Mouse (Mus musculus) embryonic facial prominence, embryonic 12.5 days (tissue): Measurements from ENCODE around the gene Ints13. TPM values are rescaled to one million over a fixed set of nuclear protein-coding genes. Genes with fewer than 3 reads are reported as not detected.

Source experiments
- ATAC-seq: fragments of 200-750 bp; cut with Nextera tagmentation; 2 replicates; pipeline ENCODE4 v1.8.0; 2017; ENCODE audit not compliant: insufficient number of reproducible peaks, insufficient read depth, low FRiP score, low TSS enrichment
- H3K27ac ChIP-seq: fragments of 300-500 bp; sonication (generic); 2 replicates; pipeline ENCODE4 v1.5.1; 2016; ENCODE audit warnings: mild to moderate bottlenecking
- H3K27me3 ChIP-seq: fragments of 300-500 bp; sonication (generic); 2 replicates; pipeline ENCODE4 v1.6.1; 2016; ENCODE audit warnings: mild to moderate bottlenecking, moderate library complexity
- H3K36me3 ChIP-seq: fragments of 300-500 bp; sonication (generic); 2 replicates; pipeline ENCODE4 v1.6.1; 2016; ENCODE audit warnings: mild to moderate bottlenecking
- H3K4me1 ChIP-seq: fragments of 300-500 bp; sonication (generic); 2 replicates; pipeline ENCODE4 v1.6.1; 2016
- H3K4me2 ChIP-seq: fragments of 300-500 bp; sonication (generic); replicated peaks from 2 replicates; pipeline ENCODE4 v1.6.1; 2016; ENCODE audit warnings: mild to moderate bottlenecking, moderate library complexity
- H3K4me3 ChIP-seq: fragments of 300-500 bp; sonication (generic); 2 replicates; pipeline ENCODE4 v1.5.1; 2016; ENCODE audit warnings: mild to moderate bottlenecking
- H3K9ac ChIP-seq: fragments of 300-500 bp; sonication (generic); 2 replicates; pipeline ENCODE4 v1.6.1; 2016; ENCODE audit warnings: mild to moderate bottlenecking, moderate library complexity
- H3K9me3 ChIP-seq: fragments of 300-500 bp; sonication (generic); 2 replicates; pipeline ENCODE4 v1.6.1; 2016; ENCODE audit warnings: mild to moderate bottlenecking, moderate library complexity
- WGBS: fragments of 180-500 bp; shearing (Covaris S2); methylation state at CpG from one replicate; pipeline ENCODE4 v1.1.7; 2016; 5-methylcytosine and 5-hydroxymethylcytosine counted together
- polyA plus RNA-seq: library from polyadenylated mRNA; unstranded; fragments of >200 nt; fragmentation: Nextera tagmentation; extraction: Ambion mirVana; gene quantifications from 2 replicates; pipeline ENCODE4 v1.2.1, GENCODE M21; 2016

Gene Ints13
- 75.6 and 80.9 TPM in 2 replicates for polyA plus RNA-seq

DNA sequence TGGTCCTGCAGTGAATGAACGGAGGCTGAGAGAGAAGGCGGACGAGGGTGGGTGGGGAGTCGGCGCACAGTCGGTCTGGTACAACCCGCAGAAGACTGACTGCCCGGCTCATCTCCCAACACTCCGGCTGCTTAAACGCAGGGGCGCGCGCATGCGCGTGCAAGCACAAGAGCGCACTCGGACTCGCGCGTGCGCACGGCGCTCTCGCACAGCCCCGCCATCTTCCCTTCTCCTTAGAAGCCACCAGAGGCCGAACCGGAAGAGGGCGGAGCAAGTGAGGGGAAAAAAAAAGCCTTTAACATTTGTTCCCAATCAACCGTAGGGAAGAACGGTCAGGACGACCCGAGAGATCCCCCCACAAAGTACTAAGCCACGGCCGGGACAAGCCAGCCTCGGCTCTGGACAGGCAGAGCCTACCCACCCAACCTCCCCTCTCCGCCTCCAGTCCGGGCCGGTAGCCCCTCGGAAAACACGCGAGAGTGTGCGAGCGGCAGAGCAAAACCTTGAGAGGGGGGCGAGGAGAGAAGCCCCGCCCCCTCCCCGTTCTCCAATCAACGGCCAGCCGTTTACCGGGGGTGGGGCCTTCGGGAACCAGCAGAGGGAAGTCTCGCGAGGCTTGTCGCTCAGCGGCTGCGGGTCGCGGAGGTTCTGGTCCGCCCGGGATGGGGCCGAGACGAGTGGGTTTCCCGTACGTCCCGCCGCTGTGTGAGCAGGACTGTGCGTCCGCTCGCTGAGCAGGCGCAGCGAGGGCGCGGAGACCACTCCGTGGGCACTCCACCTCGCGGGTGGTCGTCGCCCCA is at the start of gene Ints13:
Gene Ints13, minus strand, starts transcription at position 526 of the 800 bp plus-strand sequence.
- no peaks in the 10 kb centered on the region for H3K36me3 ChIP-seq
- H3K27ac ChIP-seq: peak within 1 kb of the TSS; percentile 95
- H3K9me3 ChIP-seq: no peaks in the 10 kb centered on the region
- under 1% methylated on average over 75 of the region's 77 CpGs for WGBS
- peak; percentile 95 for ATAC-seq
- no peaks in the 10 kb centered on the region for H3K27me3 ChIP-seq
- peak within 1 kb of the TSS; percentile 92 for H3K9ac ChIP-seq
- peak within 1 kb of the TSS; percentile 78 for H3K4me2 ChIP-seq
- H3K4me3 ChIP-seq: peak within 1 kb of the TSS; percentile 78
- peaks cover 18% of the 10 kb centered on the region for H3K4me1 ChIP-seq

GRCm38 (mm10) chr6:146616670-146617069 is 39.0 kb upstream of the Ints13 start:
- Histone ChIP-seq H3K9ac (no peak overlapping the region), H3K9me3 (no peaks in the 10 kb centered on the region), H3K36me3 (peaks cover 64% of the 10 kb centered on the region), H3K27me3 (no peaks in the 10 kb centered on the region), H3K4me1 (no peaks in the 10 kb centered on the region), H3K4me2 (no peak overlapping the region), H3K27ac (no peak overlapping the region), H3K4me3 (no peak overlapping the region)
- ATAC-seq: no peak
- WGBS: 92% methylated on average over 2 of the region's 2 CpGs

GRCm38 (mm10) chr6:146615891-146616290 is 38.3 kb upstream of the Ints13 start:
- no peak overlapping the region for H3K9ac ChIP-seq
- H3K9me3 ChIP-seq: no peaks in the 10 kb centered on the region
- 89% methylated on average over 8 of the region's 8 CpGs for WGBS
- no peaks in the 10 kb centered on the region for H3K27me3 ChIP-seq
- peaks cover 64% of the 10 kb centered on the region for H3K36me3 ChIP-seq
- H3K4me2 ChIP-seq: no peak overlapping the region
- no peak for ATAC-seq
- no peak overlapping the region for H3K4me3 ChIP-seq
- no peaks in the 10 kb centered on the region for H3K4me1 ChIP-seq
- H3K27ac ChIP-seq: no peak overlapping the region

DNA sequence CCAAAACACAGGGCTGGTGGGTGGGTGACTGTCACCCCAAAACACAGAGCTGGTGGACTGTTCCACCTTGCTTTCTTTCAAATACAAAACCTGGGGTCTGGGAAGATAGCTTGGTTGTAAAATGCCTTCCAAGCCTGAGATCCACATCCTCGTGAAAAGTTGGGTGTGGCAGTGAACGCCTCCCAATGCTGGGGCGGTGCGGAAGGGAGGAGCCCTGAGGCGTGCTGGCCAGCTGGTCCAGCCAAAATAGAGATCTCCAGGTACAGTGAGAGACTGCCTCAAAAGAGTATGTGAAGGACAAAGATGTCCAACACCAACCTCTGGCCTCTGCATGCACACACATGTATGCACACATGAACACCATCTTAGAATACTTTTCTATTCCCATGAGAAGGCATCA is 36.9 kb upstream of the Ints13 start:
- ATAC-seq: no peak
- Histone ChIP-seq H3K4me1 (no peaks in the 10 kb centered on the region), H3K4me2 (no peak overlapping the region), H3K27ac (no peak overlapping the region), H3K4me3 (no peak overlapping the region), H3K27me3 (no peaks in the 10 kb centered on the region), H3K9ac (no peak overlapping the region), H3K36me3 (peaks cover 71% of the 10 kb centered on the region), H3K9me3 (no peaks in the 10 kb centered on the region)
- WGBS: 88% methylated on average over 5 of the region's 5 CpGs

DNA sequence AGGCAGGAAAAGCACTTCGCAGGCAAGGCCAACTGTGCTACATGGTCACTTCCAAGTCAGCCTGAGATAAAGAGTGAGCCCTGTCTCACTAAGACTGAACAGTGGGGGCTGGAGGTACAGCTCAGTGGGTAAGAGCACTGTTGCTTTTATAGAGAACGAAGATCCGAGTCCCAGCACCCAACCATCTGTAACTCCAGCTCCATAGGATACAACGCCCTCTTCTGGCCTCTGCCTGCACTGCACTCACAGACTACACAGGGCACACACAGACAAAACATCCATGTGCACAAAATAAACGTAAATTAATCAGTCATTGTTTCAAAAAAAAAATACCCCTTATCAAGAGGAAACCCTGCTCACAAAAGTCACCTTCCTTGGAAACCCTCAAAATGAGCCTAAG is 36.3 kb upstream of the Ints13 start:
- Histone ChIP-seq H3K9me3 (no peaks in the 10 kb centered on the region), H3K27me3 (no peaks in the 10 kb centered on the region), H3K4me1 (no peaks in the 10 kb centered on the region), H3K4me3 (no peak overlapping the region), H3K36me3 (peaks cover 72% of the 10 kb centered on the region), H3K4me2 (no peak overlapping the region), H3K27ac (no peak overlapping the region), H3K9ac (no peak overlapping the region)
- WGBS: 89% methylated on average over 5 of the region's 5 CpGs
- ATAC-seq: no peak

DNA sequence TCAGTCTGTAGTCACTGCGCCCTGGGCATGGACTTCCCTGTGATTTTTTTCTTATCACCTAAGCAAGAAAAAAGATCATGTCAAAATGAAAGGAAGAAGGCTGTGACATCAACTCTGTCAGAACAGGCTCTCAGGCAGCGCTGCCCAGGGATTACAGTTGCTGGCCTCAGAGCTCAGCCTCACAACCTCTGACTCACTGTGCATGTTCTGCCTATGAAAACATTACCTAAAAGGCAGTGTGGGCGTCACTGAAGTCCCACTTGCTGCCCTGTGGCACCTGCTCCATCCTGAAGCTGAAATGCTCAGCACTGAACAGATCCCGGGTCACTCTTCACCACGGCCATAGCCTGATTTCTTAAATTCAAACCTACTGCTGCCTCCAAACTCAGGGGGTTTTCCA is 35.1 kb upstream of the Ints13 start:
- H3K4me2 ChIP-seq: no peak overlapping the region
- peaks cover 69% of the 10 kb centered on the region for H3K36me3 ChIP-seq
- H3K27me3 ChIP-seq: no peaks in the 10 kb centered on the region
- H3K4me1 ChIP-seq: no peaks in the 10 kb centered on the region
- no peaks in the 10 kb centered on the region for H3K9me3 ChIP-seq
- no peak overlapping the region for H3K9ac ChIP-seq
- no peak overlapping the region for H3K27ac ChIP-seq
- ATAC-seq: no peak
- 91% methylated on average over 5 of the region's 5 CpGs for WGBS
- H3K4me3 ChIP-seq: no peak overlapping the region

DNA sequence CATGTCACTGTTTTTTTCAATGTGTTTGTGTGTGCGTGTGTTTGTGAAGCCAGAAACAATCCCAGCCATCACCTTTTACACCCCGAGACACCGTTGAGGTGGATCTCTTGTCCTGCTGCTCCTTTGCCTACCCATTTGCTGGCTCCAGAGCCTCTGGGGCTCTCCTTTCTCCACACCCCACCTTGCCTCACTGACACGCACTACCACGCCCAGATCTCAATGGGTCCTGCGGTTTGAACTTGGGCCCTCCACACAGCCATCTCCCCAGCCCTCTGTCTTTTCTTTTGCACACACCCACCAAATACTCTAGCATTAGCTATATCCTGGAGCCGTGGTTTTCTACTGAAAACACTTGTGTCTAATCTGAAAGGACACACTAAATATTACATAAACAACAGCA is 34.3 kb upstream of the Ints13 start:
- H3K4me1 ChIP-seq: no peaks in the 10 kb centered on the region
- H3K27me3 ChIP-seq: no peaks in the 10 kb centered on the region
- peaks cover 66% of the 10 kb centered on the region for H3K36me3 ChIP-seq
- H3K9me3 ChIP-seq: no peaks in the 10 kb centered on the region
- 91% methylated on average over 7 of the region's 7 CpGs for WGBS
- no peak for ATAC-seq
- H3K27ac ChIP-seq: no peak overlapping the region
- H3K9ac ChIP-seq: no peak overlapping the region
- H3K4me2 ChIP-seq: no peak overlapping the region
- H3K4me3 ChIP-seq: no peak overlapping the region

GRCm38 (mm10) chr6:146611385-146611784 is 33.8 kb upstream of the Ints13 start:
- Histone ChIP-seq H3K4me3 (no peak overlapping the region), H3K9me3 (no peaks in the 10 kb centered on the region), H3K9ac (no peak overlapping the region), H3K27me3 (no peaks in the 10 kb centered on the region), H3K27ac (no peak overlapping the region), H3K36me3 (peaks cover 66% of the 10 kb centered on the region), H3K4me2 (no peak overlapping the region), H3K4me1 (no peaks in the 10 kb centered on the region)
- no peak for ATAC-seq
- whole genome bisulfite sequencing: 92% methylated on average over 6 of the region's 6 CpGs

GRCm38 (mm10) chr6:146603651-146604050 is 26.0 kb upstream of the Ints13 start:
- 86% methylated on average over 10 of the region's 10 CpGs for WGBS
- H3K4me3 ChIP-seq: no peak overlapping the region
- no peak for ATAC-seq
- no peak overlapping the region for H3K27ac ChIP-seq
- H3K4me2 ChIP-seq: no peak overlapping the region
- no peak overlapping the region for H3K9ac ChIP-seq
- peaks cover 79% of the 10 kb centered on the region for H3K36me3 ChIP-seq
- H3K4me1 ChIP-seq: no peaks in the 10 kb centered on the region
- H3K9me3 ChIP-seq: no peaks in the 10 kb centered on the region
- H3K27me3 ChIP-seq: no peaks in the 10 kb centered on the region

DNA sequence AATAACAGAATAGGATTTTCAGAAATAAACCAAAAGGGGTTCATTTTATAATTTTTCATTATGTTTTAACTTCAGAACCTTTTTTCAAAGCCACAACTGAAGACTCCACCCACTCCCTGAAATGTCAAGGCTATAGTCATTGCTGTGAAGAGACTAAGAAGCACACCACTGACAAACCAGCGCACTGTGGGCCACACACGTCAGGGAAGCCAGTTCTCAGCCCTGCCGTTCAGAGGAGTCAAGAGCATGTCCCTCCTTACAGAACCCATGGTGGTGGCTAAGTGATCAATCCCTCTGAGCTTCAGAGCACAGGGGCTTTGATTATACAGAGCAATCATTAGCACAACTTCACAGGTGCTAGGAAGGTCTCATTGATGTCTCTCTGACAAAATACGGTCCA is 25.0 kb upstream of the Ints13 start:
- no peak overlapping the region for H3K4me2 ChIP-seq
- no peaks in the 10 kb centered on the region for H3K4me1 ChIP-seq
- no peak overlapping the region for H3K27ac ChIP-seq
- no peaks in the 10 kb centered on the region for H3K9me3 ChIP-seq
- H3K9ac ChIP-seq: no peak overlapping the region
- WGBS: 89% methylated on average over 4 of the region's 4 CpGs
- no peaks in the 10 kb centered on the region for H3K27me3 ChIP-seq
- H3K36me3 ChIP-seq: peaks cover 74% of the 10 kb centered on the region
- no peak overlapping the region for H3K4me3 ChIP-seq
- no peak for ATAC-seq

GRCm38 (mm10) chr6:146585134-146585533 is 7.5 kb upstream of the Ints13 start:
- no peak overlapping the region for H3K4me2 ChIP-seq
- no peak overlapping the region for H3K27ac ChIP-seq
- no peak for ATAC-seq
- H3K4me1 ChIP-seq: no peaks in the 10 kb centered on the region
- H3K27me3 ChIP-seq: no peaks in the 10 kb centered on the region
- H3K36me3 ChIP-seq: peaks cover 40% of the 10 kb centered on the region
- no peak overlapping the region for H3K9ac ChIP-seq
- 92% methylated on average over 5 of the region's 5 CpGs for WGBS
- no peak overlapping the region for H3K4me3 ChIP-seq
- H3K9me3 ChIP-seq: no peaks in the 10 kb centered on the region

GRCm38 (mm10) chr6:146583366-146584046 is 5.9 kb upstream of the Ints13 start:
- Histone ChIP-seq H3K36me3 (peaks cover 24% of the 10 kb centered on the region), H3K4me1 (peaks cover 8% of the 10 kb centered on the region; the same call in 1 of the 2 replicates), H3K27me3 (no peaks in the 10 kb centered on the region), H3K4me3 (no peak overlapping the region), H3K27ac (no peak overlapping the region), H3K9me3 (no peaks in the 10 kb centered on the region), H3K9ac (no peak overlapping the region), H3K4me2 (no peak overlapping the region)
- no peak for ATAC-seq
- 86% methylated on average over 2 of the region's 2 CpGs for WGBS
